Mouse (Mus musculus) lung, embryonic 14.5 days (tissue): ENCODE results near the gene Cfap44. TPM values are rescaled to one million over a fixed set of nuclear protein-coding genes. Genes with fewer than 3 reads are reported as not detected.

Experiments used
- ATAC-seq: fragments of 200-750 bp; cut with Nextera tagmentation; 2 replicates; pipeline ENCODE4 v1.8.0; 2017; ENCODE audit warnings: mild to moderate bottlenecking, moderate TSS enrichment, moderate library complexity; ENCODE audit not compliant: insufficient read depth
- DNase-seq: peaks from one replicate; pipeline ENCODE4 v3.0.0-alpha.2; 2015
- H3K27ac ChIP-seq: fragments of 300-500 bp; sonication (generic); 2 replicates; pipeline ENCODE4 v1.5.1; 2014; ENCODE audit warnings: low read depth, mild to moderate bottlenecking, moderate library complexity
- H3K27me3 ChIP-seq: fragments of 300-500 bp; sonication (generic); 2 replicates; pipeline ENCODE4 v1.6.1; 2014; ENCODE audit warnings: low read length, control low read depth; ENCODE audit not compliant: insufficient read depth
- H3K36me3 ChIP-seq: fragments of 300-500 bp; sonication (generic); 2 replicates; pipeline ENCODE4 v1.6.1; 2014; ENCODE audit warnings: control low read depth; ENCODE audit not compliant: insufficient read depth
- H3K4me1 ChIP-seq: fragments of 300-500 bp; sonication (generic); 2 replicates; pipeline ENCODE4 v1.6.1; 2014; ENCODE audit warnings: antibody characterized with exemption, control low read depth; ENCODE audit not compliant: insufficient read depth
- H3K4me2 ChIP-seq: fragments of 300-500 bp; sonication (generic); 2 replicates; pipeline ENCODE4 v1.6.1; 2014; ENCODE audit warnings: mild to moderate bottlenecking
- H3K4me3 ChIP-seq: fragments of 300-500 bp; sonication (generic); 2 replicates; pipeline ENCODE4 v1.5.1; 2014; ENCODE audit warnings: low read depth, low read length
- H3K9ac ChIP-seq: fragments of 300-500 bp; sonication (generic); 2 replicates; pipeline ENCODE4 v1.6.1; 2014
- H3K9me3 ChIP-seq: fragments of 300-500 bp; sonication (generic); 2 replicates; pipeline ENCODE4 v1.6.1; 2016; ENCODE audit warnings: low read depth, low read length, control low read depth
- CTCF ChIP-seq: IDR thresholded peaks from 2 replicates; pipeline ENCODE4 v1.5.1; 2016; ENCODE audit warnings: antibody characterized with exemption, low read depth
- WGBS: fragments of 180-500 bp; shearing (Covaris S2); extraction: QIAGEN DNeasy Blood & Tissue Kit; methylation state at CpG from one replicate; pipeline ENCODE4 v1.1.7; 2014; 5-methylcytosine and 5-hydroxymethylcytosine counted together
- polyA plus RNA-seq: library from polyadenylated mRNA; unstranded; fragments of >200 nt; fragmentation: Nextera tagmentation; extraction: Ambion mirVana; gene quantifications from 2 replicates; pipeline ENCODE4 v1.2.1, GENCODE M21; 2014

Gene Cfap44
- polyA plus RNA-seq, 1 experiment from 2014 or later: 0.67 TPM

GRCm38 (mm10) chr16:44361921-44362890, 32.4 kb upstream of the Cfap44 start:
- no peak overlapping the region for H3K4me3 ChIP-seq
- H3K9ac ChIP-seq: no peak overlapping the region
- peak; percentile 75 for TF ChIP-seq CTCF
- no peaks in the 10 kb centered on the region for H3K9me3 ChIP-seq
- H3K27ac ChIP-seq: no peak overlapping the region
- peaks cover 32% of the 10 kb centered on the region; the same call in 1 of the 2 replicates for H3K36me3 ChIP-seq
- no peaks in the 10 kb centered on the region for H3K4me1 ChIP-seq
- H3K27me3 ChIP-seq: no peaks in the 10 kb centered on the region
- peak; percentile 69 for DNase-seq
- no peak for ATAC-seq
- 87% methylated on average over 10 of the region's 10 CpGs for WGBS
- no peak overlapping the region for H3K4me2 ChIP-seq

GRCm38 (mm10) chr16:44365522-44365921, 29.1 kb upstream of the Cfap44 start:
- H3K9me3 ChIP-seq: no peaks in the 10 kb centered on the region
- no peak overlapping the region for H3K4me2 ChIP-seq
- DNase-seq: no peak
- no peak overlapping the region for H3K27ac ChIP-seq
- no peaks in the 10 kb centered on the region for H3K27me3 ChIP-seq
- no peak for TF ChIP-seq CTCF
- H3K4me1 ChIP-seq: no peaks in the 10 kb centered on the region
- peaks cover 35% of the 10 kb centered on the region; the same call in 1 of the 2 replicates for H3K36me3 ChIP-seq
- H3K4me3 ChIP-seq: no peak overlapping the region
- 86% methylated on average over 7 of the region's 7 CpGs for WGBS
- H3K9ac ChIP-seq: no peak overlapping the region
- ATAC-seq: no peak

GRCm38 (mm10) chr16:44375459-44375858, 19.1 kb upstream of the Cfap44 start:
- H3K4me3 ChIP-seq: no peak overlapping the region
- DNase-seq (no peak), ATAC-seq (no peak)
- WGBS: 72% methylated on average over 4 of the region's 4 CpGs
- H3K27ac ChIP-seq: no peak overlapping the region
- H3K9me3 ChIP-seq: no peaks in the 10 kb centered on the region
- no peak for TF ChIP-seq CTCF
- no peaks in the 10 kb centered on the region for H3K27me3 ChIP-seq
- H3K4me2 ChIP-seq: no peak overlapping the region
- no peak overlapping the region for H3K9ac ChIP-seq
- H3K4me1 ChIP-seq: no peaks in the 10 kb centered on the region
- H3K36me3 ChIP-seq: peaks cover 50% of the 10 kb centered on the region

GRCm38 (mm10) chr16:44380006-44380405, 14.6 kb upstream of the Cfap44 start:
- ATAC-seq: no peak
- H3K4me1 ChIP-seq: no peaks in the 10 kb centered on the region
- no peak for DNase-seq

GRCm38 (mm10) chr16:44381578-44381977, 13.0 kb upstream of the Cfap44 start:
- Histone ChIP-seq H3K9ac (no peak overlapping the region), H3K9me3 (no peaks in the 10 kb centered on the region), H3K4me3 (no peak overlapping the region), H3K36me3 (peaks cover 29% of the 10 kb centered on the region), H3K27me3 (no peaks in the 10 kb centered on the region), H3K27ac (no peak overlapping the region), H3K4me1 (no peaks in the 10 kb centered on the region), H3K4me2 (no peak overlapping the region)
- 19% methylated on average over 5 of the region's 5 CpGs for WGBS
- DNase-seq (peak; percentile 51), ATAC-seq (peak; percentile 41; the same call in 1 of the 2 replicates)
- TF ChIP-seq CTCF: no peak

More at GRCm38 (mm10) chr16:44380006-44380405, 14.6 kb upstream of the Cfap44 start:
- no peaks in the 10 kb centered on the region for H3K27me3 ChIP-seq
- WGBS: 63% methylated on average over 4 of the region's 4 CpGs
- no peak overlapping the region for H3K9ac ChIP-seq
- no peaks in the 10 kb centered on the region for H3K9me3 ChIP-seq
- no peak for TF ChIP-seq CTCF
- H3K36me3 ChIP-seq: peaks cover 31% of the 10 kb centered on the region
- no peak overlapping the region for H3K27ac ChIP-seq
- no peak overlapping the region for H3K4me3 ChIP-seq
- no peak overlapping the region for H3K4me2 ChIP-seq

GRCm38 (mm10) chr16:44383549-44383948, 11.0 kb upstream of the Cfap44 start:
- 52% methylated on average over 2 of the region's 2 CpGs for WGBS
- no peak for ATAC-seq
- Histone ChIP-seq H3K9me3 (no peaks in the 10 kb centered on the region), H3K36me3 (peaks cover 24% of the 10 kb centered on the region), H3K9ac (no peak overlapping the region), H3K4me3 (no peak overlapping the region), H3K4me2 (no peak overlapping the region), H3K27ac (no peak overlapping the region), H3K27me3 (no peaks in the 10 kb centered on the region), H3K4me1 (no peaks in the 10 kb centered on the region)
- TF ChIP-seq CTCF: no peak
- peak; percentile 29 for DNase-seq

GRCm38 (mm10) chr16:44384251-44384650, 10.3 kb upstream of the Cfap44 start:
- WGBS: 58% methylated on average over 1 of the region's 1 CpGs
- ATAC-seq: no peak

More at GRCm38 (mm10) chr16:44384251-44384650, 10.3 kb upstream of the Cfap44 start:
- H3K27ac ChIP-seq: no peak overlapping the region
- peaks cover 25% of the 10 kb centered on the region for H3K36me3 ChIP-seq
- TF ChIP-seq CTCF: no peak
- DNase-seq: peak; percentile 54
- H3K4me2 ChIP-seq: no peak overlapping the region
- no peak overlapping the region for H3K4me3 ChIP-seq
- H3K4me1 ChIP-seq: no peaks in the 10 kb centered on the region
- no peak overlapping the region for H3K9ac ChIP-seq
- H3K9me3 ChIP-seq: no peaks in the 10 kb centered on the region
- H3K27me3 ChIP-seq: no peaks in the 10 kb centered on the region
